13 mouse cellular contexts compared by ENCODE assay signal in genomic region chr5:67099393-67100271, GRCm38 (mm10). TPM values are rescaled to one million over a fixed set of nuclear protein-coding genes. Genes with fewer than 3 reads are reported as not detected.
A peak's percentile ranks its signal among the peaks of the same experiment; 100 is the strongest.
DNase-seq lines count a peak whose midpoint lies in the region; ATAC-seq lines count a peak whose summit lies in the region.
"Had no signal": no experiment of that assay in that cellular context is flagged by ENCODE, and none has a peak within 500 bp of the region (broad histone marks: within the 10 kb centered on the region; RNA-seq: fewer than 3 reads in every experiment).

No protein-coding gene starts in this region.

- no peaks in the 10 kb centered on the region for H3K4me1 ChIP-seq in midbrain, embryonic 14.5 days (ENCODE audit: control insufficient read depth, insufficient read depth, low read length)
- no peaks in the 10 kb centered on the region for H3K4me1 ChIP-seq in midbrain, embryonic 16.5 days (ENCODE audit: control insufficient read depth, insufficient read depth, low read length)
- H3K4me1 ChIP-seq in embryonic facial prominence, embryonic 10.5 days, result peaks cover 21% of the 10 kb centered on the region
- H3K4me1 ChIP-seq in neural tube, embryonic 11.5 days (ENCODE audit: control insufficient read depth, insufficient read depth, low read length), result peaks cover 6% of the 10 kb centered on the region; the same call in 1 of the 2 replicates

- H3K4me3 ChIP-seq in midbrain, embryonic 14.5 days (replicated peaks; ENCODE audit: low read depth, low read length), result no peak overlapping the region
- no peak overlapping the region for H3K4me3 ChIP-seq in midbrain, embryonic 16.5 days (ENCODE audit: low read depth, low read length)
- no peak overlapping the region for H3K4me3 ChIP-seq in embryonic facial prominence, embryonic 10.5 days
- H3K4me3 ChIP-seq in neural tube, embryonic 11.5 days (ENCODE audit: low read depth, low read length), result no peak overlapping the region
- H3K4me3 ChIP-seq: embryonic facial prominence, embryonic 13.5 days; layer of hippocampus, adult 2 months had no signal

- peaks cover 88% of the 10 kb centered on the region for H3K27me3 ChIP-seq in midbrain, embryonic 14.5 days (ENCODE audit: control insufficient read depth, insufficient read depth, low read length)
- peaks cover 62% of the 10 kb centered on the region for H3K27me3 ChIP-seq in midbrain, embryonic 16.5 days (ENCODE audit: control insufficient read depth, insufficient read depth, low read depth, low read length)
- peaks cover 100% of the 10 kb centered on the region for H3K27me3 ChIP-seq in embryonic facial prominence, embryonic 10.5 days (replicated peaks; ENCODE audit: low read depth, poor library complexity, severe bottlenecking)
- H3K27me3 ChIP-seq in neural tube, embryonic 11.5 days (ENCODE audit: control insufficient read depth, insufficient read depth, low read length), result peaks cover 95% of the 10 kb centered on the region

- no peak overlapping the region for H3K27ac ChIP-seq in midbrain, embryonic 14.5 days (replicated peaks; ENCODE audit: low read depth, low read length)
- no peak overlapping the region for H3K27ac ChIP-seq in midbrain, embryonic 16.5 days (ENCODE audit: low read length)
- no peak overlapping the region for H3K27ac ChIP-seq in embryonic facial prominence, embryonic 10.5 days (replicated peaks)
- no peak overlapping the region for H3K27ac ChIP-seq in neural tube, embryonic 11.5 days (ENCODE audit: low read depth, low read length)
- H3K27ac ChIP-seq: embryonic facial prominence, embryonic 13.5 days; layer of hippocampus, adult 2 months; liver, embryonic 14.5 days had no signal

- under 1% methylated on average over 32 of the region's 32 CpGs for WGBS in midbrain, embryonic 14.5 days
- WGBS in midbrain, embryonic 16.5 days, result 1% methylated on average over 32 of the region's 32 CpGs
- under 1% methylated on average over 32 of the region's 32 CpGs for WGBS in embryonic facial prominence, embryonic 10.5 days
- WGBS in neural tube, embryonic 11.5 days, result under 1% methylated on average over 32 of the region's 32 CpGs

- ATAC-seq in midbrain, embryonic 14.5 days (ENCODE audit: low FRiP score, low TSS enrichment), result no peak
- no peak for ATAC-seq in midbrain, embryonic 16.5 days
- ATAC-seq in neural tube, embryonic 11.5 days (ENCODE audit: insufficient read depth, low FRiP score, low TSS enrichment), result no peak

- no peaks in the 10 kb centered on the region for H3K36me3 ChIP-seq in midbrain, embryonic 14.5 days (ENCODE audit: control insufficient read depth, insufficient read depth, low read length)
- no peaks in the 10 kb centered on the region for H3K36me3 ChIP-seq in midbrain, embryonic 16.5 days (ENCODE audit: control insufficient read depth, insufficient read depth, low read length)
- no peaks in the 10 kb centered on the region for H3K36me3 ChIP-seq in embryonic facial prominence, embryonic 10.5 days (replicated peaks)
- no peaks in the 10 kb centered on the region for H3K36me3 ChIP-seq in neural tube, embryonic 11.5 days (ENCODE audit: control insufficient read depth, insufficient read depth, low read length)
- H3K36me3 ChIP-seq: embryonic facial prominence, embryonic 13.5 days had no signal

- H3K9me3 ChIP-seq in midbrain, embryonic 14.5 days (ENCODE audit: control insufficient read depth, low read length), result no peaks in the 10 kb centered on the region
- no peaks in the 10 kb centered on the region for H3K9me3 ChIP-seq in midbrain, embryonic 16.5 days (replicated peaks; ENCODE audit: control insufficient read depth, low read length, poor library complexity, severe bottlenecking)
- H3K9me3 ChIP-seq in embryonic facial prominence, embryonic 10.5 days, result no peaks in the 10 kb centered on the region
- no peaks in the 10 kb centered on the region for H3K9me3 ChIP-seq in neural tube, embryonic 11.5 days (ENCODE audit: control insufficient read depth, low read length)
- H3K9me3 ChIP-seq: embryonic facial prominence, embryonic 13.5 days had no signal

- peak; percentile 11 to 22 for DNase-seq in heart, postnatal 36 days
- DNase-seq in heart, adult 11 months, result no peak
- peak; percentile 67 for DNase-seq in midbrain, embryonic 14.5 days
- peak; percentile 65 for DNase-seq in embryonic facial prominence, embryonic 10.5 days (ENCODE audit: low spot score)
- peak; percentile 70 for DNase-seq in neural tube, embryonic 11.5 days (ENCODE audit: low spot score)
- no peak for DNase-seq in urinary bladder, postnatal 25 days (ENCODE audit: low spot score)
- DNase-seq in ovary, postnatal 36 days (ENCODE audit: low spot score), result no peak
- DNase-seq: thymus, postnatal 4 days had no signal

- H3K4me2 ChIP-seq in midbrain, embryonic 14.5 days (ENCODE audit: low read length), result no peak overlapping the region
- no peak overlapping the region for H3K4me2 ChIP-seq in midbrain, embryonic 16.5 days (ENCODE audit: low read length)
- H3K4me2 ChIP-seq in neural tube, embryonic 11.5 days (ENCODE audit: low read depth), result no peak overlapping the region
- H3K4me2 ChIP-seq: embryonic facial prominence, embryonic 13.5 days had no signal

- intact Hi-C loops in heart, postnatal 36 days (cut with DNase I), result loop anchor here (2.0 kb wide), 1 partner anchor 123 kb away; no protein-coding TSS in a partner anchor

- no peak overlapping the region for H3K9ac ChIP-seq in midbrain, embryonic 14.5 days (replicated peaks; ENCODE audit: low read length)
- H3K9ac ChIP-seq in midbrain, embryonic 16.5 days (ENCODE audit: low read depth, low read length), result no peak overlapping the region
- no peak overlapping the region for H3K9ac ChIP-seq in neural tube, embryonic 11.5 days (ENCODE audit: low read length)
- H3K9ac ChIP-seq: embryonic facial prominence, embryonic 13.5 days; liver, embryonic 14.5 days had no signal

RNA-seq across cellular contexts. Expression of gene Phox2b, which starts 0.5 kb away (rescaled TPM):
- not detected for total RNA-seq in heart, postnatal 36 days (2021)
- 2.2 and 3.3 TPM in 2 replicates for polyA plus RNA-seq in midbrain, embryonic 14.5 days (2014; fragmentation: Nextera tagmentation; extraction: Ambion mirVana)
- polyA plus RNA-seq in midbrain, embryonic 16.5 days (2015; fragmentation: Nextera tagmentation; extraction: Ambion mirVana), result 0.37 and 1.5 TPM in 2 replicates
- polyA plus RNA-seq in embryonic facial prominence, embryonic 10.5 days (2016; fragmentation: Nextera tagmentation; extraction: Ambion mirVana), result 2.8 and 11.2 TPM in 2 replicates
- 1.5 and 3.2 TPM in 2 replicates for polyA plus RNA-seq in neural tube, embryonic 11.5 days (2014; fragmentation: Nextera tagmentation; extraction: Ambion mirVana)
- total RNA-seq: layer of hippocampus, adult 2 months had no signal
- polyA plus RNA-seq: gonadal fat pad, adult 2 months had no signal

Comparison
In these comparisons a context has a peak if more than half of its experiments do, and no peak if none do; other contexts are left out.
1. DNase-seq: peak in heart, postnatal 36 days (2 of 2), midbrain, embryonic 14.5 days (single experiment), embryonic facial prominence, embryonic 10.5 days (single experiment) and neural tube, embryonic 11.5 days (single experiment); none in heart, adult 11 months (single experiment), urinary bladder, postnatal 25 days (single experiment) and ovary, postnatal 36 days (single experiment).